Mouse (Mus musculus): ENCODE data around the gene 1700113H08Rik.

- TF ChIP-seq CTCF (IDR thresholded peaks at IDR 0.05): no peak
- TF ChIP-seq EP300 (IDR thresholded peaks at IDR 0.05): no peak
These were observed 213.9 kb downstream of the 1700113H08Rik start for GRCm38 (mm10) chr10:87271724-87272123.

All from lung, postnatal 0 days (tissue).